Mouse (Mus musculus) midbrain, embryonic 12.5 days (tissue): Measurements from ENCODE around the gene Uqcc1. TPM values are rescaled to one million over a fixed set of nuclear protein-coding genes. Genes with fewer than 3 reads are reported as not detected.

Experiments used
- ATAC-seq: fragments of 200-750 bp; cut with Nextera tagmentation; 2 replicates; pipeline ENCODE4 v1.8.0; 2017; ENCODE audit warnings: low read depth, moderate TSS enrichment, moderate library complexity; ENCODE audit not compliant: low FRiP score
- H3K27ac ChIP-seq: fragments of 300-500 bp; sonication (generic); replicated peaks from 2 replicates; pipeline ENCODE4 v1.5.1; 2016; ENCODE audit warnings: mild to moderate bottlenecking
- H3K27me3 ChIP-seq: fragments of 300-500 bp; sonication (generic); 2 replicates; pipeline ENCODE4 v1.6.1; 2016; ENCODE audit warnings: mild to moderate bottlenecking
- H3K36me3 ChIP-seq: fragments of 300-500 bp; sonication (generic); 2 replicates; pipeline ENCODE4 v1.6.1; 2016
- H3K4me1 ChIP-seq: fragments of 300-500 bp; sonication (generic); 2 replicates; pipeline ENCODE4 v1.6.1; 2016
- H3K4me2 ChIP-seq: fragments of 300-500 bp; sonication (generic); replicated peaks from 2 replicates; pipeline ENCODE4 v1.6.1; 2016; ENCODE audit warnings: mild to moderate bottlenecking, moderate library complexity
- H3K4me3 ChIP-seq: fragments of 300-500 bp; sonication (generic); 2 replicates; pipeline ENCODE4 v1.5.1; 2016; ENCODE audit warnings: mild to moderate bottlenecking
- H3K9ac ChIP-seq: fragments of 300-500 bp; sonication (generic); replicated peaks from 2 replicates; pipeline ENCODE4 v1.6.1; 2016; ENCODE audit warnings: mild to moderate bottlenecking, moderate library complexity
- H3K9me3 ChIP-seq: fragments of 300-500 bp; sonication (generic); 2 replicates; pipeline ENCODE4 v1.6.1; 2016; ENCODE audit warnings: mild to moderate bottlenecking
- WGBS: fragments of 180-500 bp; shearing (Covaris S2); methylation state at CpG from one replicate; pipeline ENCODE4 v1.1.7; 2016; 5-methylcytosine and 5-hydroxymethylcytosine counted together
- polyA plus RNA-seq: library from polyadenylated mRNA; unstranded; fragments of >200 nt; fragmentation: Nextera tagmentation; extraction: Ambion mirVana; gene quantifications from 2 replicates; pipeline ENCODE4 v1.2.1, GENCODE M21; 2016

The Uqcc1 gene
- polyA plus RNA-seq, 1 experiment from 2014 or later, result 87.6 TPM

DNA sequence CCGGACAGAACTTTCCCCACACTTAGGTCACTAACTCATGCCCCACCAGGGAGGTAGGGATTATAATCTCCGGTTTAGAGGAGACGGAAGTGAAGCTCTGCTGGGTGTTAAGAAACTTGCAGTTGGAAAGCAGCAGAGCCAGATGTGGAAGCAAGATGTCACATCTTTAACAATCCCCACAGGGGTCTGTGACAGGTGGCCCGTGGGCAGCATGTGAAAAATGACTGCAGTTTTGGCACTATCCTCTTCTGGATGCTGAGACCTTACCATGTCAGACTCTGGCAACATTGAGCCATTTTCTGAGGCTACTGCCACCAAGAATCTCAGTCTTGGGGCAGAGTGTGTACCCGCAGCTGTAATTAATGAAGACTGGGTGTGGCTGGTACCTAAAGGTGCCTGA lies 126.1 kb downstream of the Uqcc1 start:
- 81% methylated on average over 5 of the region's 5 CpGs for WGBS
- Histone ChIP-seq H3K4me2 (no peak overlapping the region), H3K36me3 (no peaks in the 10 kb centered on the region), H3K27me3 (no peaks in the 10 kb centered on the region), H3K9me3 (no peaks in the 10 kb centered on the region), H3K4me3 (no peak overlapping the region), H3K4me1 (no peaks in the 10 kb centered on the region), H3K9ac (no peak overlapping the region), H3K27ac (no peak overlapping the region)
- no peak for ATAC-seq

DNA sequence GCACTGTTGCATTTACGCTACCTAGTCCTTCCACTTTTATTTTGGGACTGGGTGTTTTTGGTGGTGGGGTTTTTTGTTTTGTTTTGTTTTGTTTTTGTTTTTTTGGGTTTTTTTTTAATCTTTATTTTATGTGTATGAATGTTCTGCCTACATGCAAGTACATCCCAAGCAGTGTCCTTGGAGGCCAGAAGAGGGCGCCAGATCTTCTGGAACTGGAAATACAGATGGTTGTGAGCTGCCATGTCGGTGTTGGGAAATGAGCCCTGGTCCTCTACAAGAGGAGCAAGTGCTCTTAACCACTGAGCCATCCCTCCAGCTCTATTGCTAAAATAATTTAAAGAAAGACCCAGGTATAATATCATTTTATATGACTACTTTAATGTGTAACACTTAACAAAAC lies 127.3 kb downstream of the Uqcc1 start:
- Histone ChIP-seq H3K9me3 (no peaks in the 10 kb centered on the region), H3K36me3 (0 out of 2 replicates have a peak, but pooled peaks cover 3% of the 10 kb centered on the region), H3K27ac (no peak overlapping the region), H3K4me3 (no peak overlapping the region), H3K4me1 (no peaks in the 10 kb centered on the region), H3K9ac (no peak overlapping the region), H3K4me2 (no peak overlapping the region), H3K27me3 (no peaks in the 10 kb centered on the region)
- 62% methylated on average over 3 of the region's 3 CpGs for WGBS
- no peak for ATAC-seq

DNA sequence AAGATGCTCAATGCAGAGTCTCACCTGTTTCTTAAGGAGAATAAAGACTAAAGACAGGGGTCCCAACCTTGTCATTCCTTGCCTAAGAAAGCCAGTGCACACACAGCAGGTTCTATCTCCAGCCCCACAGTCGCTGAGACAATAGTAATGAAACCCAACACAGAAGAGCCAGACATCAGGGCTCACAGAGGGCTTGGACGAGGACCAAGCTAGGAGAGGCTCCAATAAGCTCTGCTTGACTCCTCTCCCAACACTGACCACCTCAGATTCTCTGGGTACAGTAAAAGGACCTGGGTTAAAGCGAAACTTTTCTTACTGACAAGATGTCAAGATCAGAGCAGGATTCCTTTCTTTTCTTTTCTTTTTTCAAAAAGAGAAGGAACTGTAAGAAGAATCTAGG lies 131.5 kb downstream of the Uqcc1 start:
- Histone ChIP-seq H3K4me3 (no peak overlapping the region), H3K4me1 (no peaks in the 10 kb centered on the region), H3K9me3 (no peaks in the 10 kb centered on the region), H3K27ac (no peak overlapping the region), H3K36me3 (0 out of 2 replicates have a peak, but pooled peaks cover 8% of the 10 kb centered on the region), H3K27me3 (no peaks in the 10 kb centered on the region; the same call in 1 of the 2 replicates), H3K9ac (no peak overlapping the region), H3K4me2 (no peak overlapping the region)
- WGBS, result 60% methylated on average over 3 of the region's 3 CpGs
- ATAC-seq, result no peak

Other genes starting within 250 kb of the Uqcc1 start
- gene Trpc4ap, start 237.9 kb downstream of the Uqcc1 start, polyA plus RNA-seq, result 179 and 181 TPM in 2 replicates
- 37.1 and 37.6 TPM in 2 replicates for gene Edem2, start 200.8 kb downstream of the Uqcc1 start, polyA plus RNA-seq
- gene Gm17581, start 194.4 kb downstream of the Uqcc1 start, polyA plus RNA-seq, result not detected in 2 replicates
- 3.1 and 3.7 TPM in 2 replicates for gene Procr, start 179.2 kb downstream of the Uqcc1 start, polyA plus RNA-seq
- gene Mmp24, start 155.0 kb downstream of the Uqcc1 start, polyA plus RNA-seq, result 4.9 and 5.2 TPM in 2 replicates
- 14.4 and 14.7 TPM in 2 replicates for gene BC029722, start 110.9 kb downstream of the Uqcc1 start, polyA plus RNA-seq
- gene Eif6, start 103.4 kb downstream of the Uqcc1 start, polyA plus RNA-seq, result 165 and 179 TPM in 2 replicates
- gene Fam83c, start 95.5 kb downstream of the Uqcc1 start, polyA plus RNA-seq, result 0.26 and 0.47 TPM in 2 replicates
- gene Gm15557, start 10.4 kb upstream of the Uqcc1 start, polyA plus RNA-seq, result not detected in 2 replicates
- gene Gdf5, start 15.1 kb upstream of the Uqcc1 start, polyA plus RNA-seq, result 0.59 and 1.0 TPM in 2 replicates
- gene Cep250, start 26.1 kb upstream of the Uqcc1 start, polyA plus RNA-seq, result 26.3 and 27.3 TPM in 2 replicates
- 1.2 and 1.9 TPM in 2 replicates for gene 6430550D23Rik, start 77.7 kb upstream of the Uqcc1 start, polyA plus RNA-seq
- 220 and 236 TPM in 2 replicates for gene Ergic3, start 77.7 kb upstream of the Uqcc1 start, polyA plus RNA-seq
- gene Fer1l4, start 122.6 kb upstream of the Uqcc1 start, polyA plus RNA-seq, result not detected in 2 replicates
- 8.6 and 8.9 TPM in 2 replicates for gene Spag4, start 134.9 kb upstream of the Uqcc1 start, polyA plus RNA-seq
- 53.2 and 55.5 TPM in 2 replicates for gene Cpne1, start 181.7 kb upstream of the Uqcc1 start, polyA plus RNA-seq
- 47.4 and 49.5 TPM in 2 replicates for gene Rbm12, start 181.7 kb upstream of the Uqcc1 start, polyA plus RNA-seq
- gene Gm28036, start 196.8 kb upstream of the Uqcc1 start, polyA plus RNA-seq, result 24.0 and 33.3 TPM in 2 replicates
- 422 and 434 TPM in 2 replicates for gene Romo1, start 213.7 kb upstream of the Uqcc1 start, polyA plus RNA-seq
- 32.1 and 32.7 TPM in 2 replicates for gene Nfs1, start 213.9 kb upstream of the Uqcc1 start, polyA plus RNA-seq
- 697 and 698 TPM in 2 replicates for gene Rbm39, start 249.9 kb upstream of the Uqcc1 start, polyA plus RNA-seq